Mouse (Mus musculus): ENCODE results near the gene Kcnh8. TPM values are rescaled to one million over a fixed set of nuclear protein-coding genes. Genes with fewer than 3 reads are reported as not detected.

Gene Kcnh8
- 1.9 and 3.2 TPM in 2 replicates for polyA plus RNA-seq (2014; fragmentation: Nextera tagmentation; extraction: Ambion mirVana)

DNA sequence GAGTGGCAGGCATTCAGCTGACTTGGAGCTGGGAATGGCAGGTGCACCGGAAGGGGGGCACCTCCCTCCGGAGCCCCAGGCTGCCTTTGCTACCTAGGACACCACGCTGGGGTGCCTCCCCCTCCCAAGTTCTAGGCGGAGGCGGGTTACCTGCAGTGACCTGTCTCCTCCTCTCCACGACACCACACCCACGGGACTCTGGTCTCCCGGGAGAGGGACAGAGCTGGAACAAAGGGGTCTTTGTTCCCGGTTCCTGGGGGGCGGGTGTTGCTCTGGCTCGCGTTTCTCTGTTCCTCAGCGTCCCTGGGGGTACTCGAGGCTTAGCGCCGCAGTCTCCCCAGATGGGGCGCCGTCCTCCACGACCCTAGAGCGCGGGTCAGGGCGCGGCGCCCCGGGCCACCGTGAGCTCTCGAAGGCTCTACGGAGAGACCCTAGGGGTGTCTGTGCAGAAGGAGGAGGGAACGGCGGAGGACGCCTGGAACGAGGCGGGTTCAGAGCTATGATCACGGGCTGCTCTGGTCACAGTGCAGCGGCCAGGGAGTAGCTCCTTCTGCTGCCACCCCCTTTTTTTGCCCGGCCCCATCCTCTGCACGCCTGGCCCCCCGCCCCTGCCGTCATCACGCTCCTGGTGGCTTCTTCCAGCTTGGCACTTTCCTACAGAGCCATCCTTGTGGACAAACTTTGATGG, at the start of gene Kcnh8:
TSS of gene Kcnh8 (plus strand) at position 617 of the 688 bp plus-strand sequence.
- peak; percentile 52 for ATAC-seq (ENCODE audit: insufficient read depth, low FRiP score, low TSS enrichment)
- H3K4me1 ChIP-seq (ENCODE audit: control insufficient read depth, insufficient read depth, low read length): no peaks in the 10 kb centered on the region
- peaks cover 6% of the 10 kb centered on the region; the same call in 1 of the 2 replicates for H3K27me3 ChIP-seq (ENCODE audit: control insufficient read depth, insufficient read depth, low read length)
- peak within 1 kb of the TSS; percentile 90 for H3K4me2 ChIP-seq (ENCODE audit: low read depth)
- H3K4me3 ChIP-seq (ENCODE audit: low read depth, low read length): peak within 1 kb of the TSS; percentile 46
- peak within 1 kb of the TSS; percentile 67 for H3K27ac ChIP-seq (ENCODE audit: low read depth, low read length)
- no peaks in the 10 kb centered on the region for H3K36me3 ChIP-seq (ENCODE audit: control insufficient read depth, insufficient read depth, low read length)
- under 1% methylated on average over 33 of the region's 40 CpGs for WGBS
- peak within 1 kb of the TSS; percentile 64 for H3K9ac ChIP-seq (ENCODE audit: low read length)
- DNase-seq (ENCODE audit: low spot score): peak; percentile 63
- no peaks in the 10 kb centered on the region for H3K9me3 ChIP-seq (ENCODE audit: control insufficient read depth, low read length)

DNA sequence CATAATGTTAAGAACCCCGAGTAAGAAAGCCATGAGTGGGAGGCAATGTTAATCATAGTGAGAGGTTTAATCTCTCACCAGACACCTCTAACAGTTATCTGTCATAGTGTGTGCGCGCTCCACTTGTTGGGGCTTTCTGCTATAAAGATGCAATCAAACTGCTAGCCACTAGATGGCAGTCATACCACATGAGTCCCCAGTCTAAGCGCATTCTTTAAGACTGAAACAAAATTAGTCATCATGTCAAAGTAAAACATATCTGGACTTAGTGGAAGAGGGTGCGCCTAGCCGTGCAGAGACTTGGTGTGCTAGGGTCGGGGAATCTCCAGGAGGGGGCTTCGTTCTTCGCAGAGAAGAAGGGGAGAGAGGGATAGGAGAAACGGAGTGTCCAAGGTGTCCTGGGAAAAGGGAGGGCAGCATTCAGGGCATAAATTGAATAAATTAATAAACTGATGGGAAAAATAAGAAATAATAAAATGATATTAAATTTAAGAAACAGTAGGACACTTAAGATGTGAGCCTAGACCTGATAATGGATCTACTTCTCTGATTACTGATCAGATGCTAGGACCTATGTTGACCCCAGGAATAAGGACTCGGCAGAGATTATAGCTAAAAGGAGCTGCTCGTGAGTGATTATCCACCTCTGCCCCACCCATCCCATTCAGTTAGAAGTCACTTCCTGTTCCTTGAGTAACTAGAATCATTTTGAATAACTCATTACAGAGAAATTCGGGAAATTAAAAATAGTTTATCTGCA, 42.4 kb upstream of the Kcnh8 start:
- no peaks in the 10 kb centered on the region for H3K4me1 ChIP-seq (ENCODE audit: control insufficient read depth, insufficient read depth, low read length)
- no peaks in the 10 kb centered on the region for H3K36me3 ChIP-seq (ENCODE audit: control insufficient read depth, insufficient read depth, low read length)
- no peaks in the 10 kb centered on the region for H3K9me3 ChIP-seq (ENCODE audit: control insufficient read depth, low read length)
- H3K4me3 ChIP-seq (ENCODE audit: low read depth, low read length): no peak overlapping the region
- H3K4me2 ChIP-seq (ENCODE audit: low read depth): no peak overlapping the region
- H3K9ac ChIP-seq (ENCODE audit: low read length): no peak overlapping the region
- WGBS: 40% methylated on average over 13 of the region's 13 CpGs
- H3K27me3 ChIP-seq (ENCODE audit: control insufficient read depth, insufficient read depth, low read length): no peaks in the 10 kb centered on the region
- no peak overlapping the region for H3K27ac ChIP-seq (ENCODE audit: low read depth, low read length)
- DNase-seq (ENCODE audit: low spot score) (peak; percentile 60), ATAC-seq (ENCODE audit: insufficient read depth, low FRiP score, low TSS enrichment) (peak; percentile 76)

DNA sequence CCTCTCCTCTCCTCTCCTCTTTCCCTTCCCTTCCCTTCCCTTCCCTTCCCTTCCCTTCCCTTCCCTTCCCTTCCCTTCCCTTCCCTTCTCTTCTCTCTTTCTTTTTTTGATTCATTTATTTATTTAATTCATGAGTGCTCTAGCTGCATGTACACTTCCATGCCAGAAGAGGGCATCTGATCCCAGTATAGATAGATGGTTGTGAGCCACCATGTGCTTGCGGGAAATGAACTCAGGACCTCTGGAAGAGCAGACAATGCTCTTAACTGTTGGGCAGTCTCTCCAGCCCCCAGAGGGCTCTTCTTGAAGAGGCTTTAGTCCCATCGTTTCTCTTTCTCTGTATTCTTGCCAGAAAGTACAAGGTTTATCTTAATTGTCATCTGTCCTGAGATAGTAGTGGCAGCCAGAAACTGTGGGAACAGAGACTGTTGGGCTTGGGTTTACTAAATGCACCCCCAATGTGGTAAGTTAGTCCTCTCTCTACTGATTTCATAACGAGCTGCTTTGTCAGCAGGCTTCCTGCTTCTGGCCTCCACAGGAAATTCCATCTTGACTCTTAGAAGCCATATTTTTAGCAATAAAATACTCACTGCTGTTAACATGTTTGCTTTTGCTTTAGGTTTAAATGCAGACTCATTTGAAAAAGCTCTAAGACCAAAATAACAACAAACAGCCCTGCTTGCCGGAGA, 36.9 kb upstream of the Kcnh8 start:
- no peaks in the 10 kb centered on the region for H3K9me3 ChIP-seq (ENCODE audit: control insufficient read depth, low read length)
- DNase-seq (ENCODE audit: low spot score) (no peak), ATAC-seq (ENCODE audit: insufficient read depth, low FRiP score, low TSS enrichment) (no peak)
- no peak overlapping the region for H3K27ac ChIP-seq (ENCODE audit: low read depth, low read length)
- H3K4me1 ChIP-seq (ENCODE audit: control insufficient read depth, insufficient read depth, low read length): no peaks in the 10 kb centered on the region
- no peak overlapping the region for H3K4me3 ChIP-seq (ENCODE audit: low read depth, low read length)
- no peak overlapping the region for H3K4me2 ChIP-seq (ENCODE audit: low read depth)
- no peaks in the 10 kb centered on the region for H3K27me3 ChIP-seq (ENCODE audit: control insufficient read depth, insufficient read depth, low read length)
- no peak overlapping the region for H3K9ac ChIP-seq (ENCODE audit: low read length)
- no peaks in the 10 kb centered on the region for H3K36me3 ChIP-seq (ENCODE audit: control insufficient read depth, insufficient read depth, low read length)
- 61% methylated on average over 4 of the region's 4 CpGs for WGBS

DNA sequence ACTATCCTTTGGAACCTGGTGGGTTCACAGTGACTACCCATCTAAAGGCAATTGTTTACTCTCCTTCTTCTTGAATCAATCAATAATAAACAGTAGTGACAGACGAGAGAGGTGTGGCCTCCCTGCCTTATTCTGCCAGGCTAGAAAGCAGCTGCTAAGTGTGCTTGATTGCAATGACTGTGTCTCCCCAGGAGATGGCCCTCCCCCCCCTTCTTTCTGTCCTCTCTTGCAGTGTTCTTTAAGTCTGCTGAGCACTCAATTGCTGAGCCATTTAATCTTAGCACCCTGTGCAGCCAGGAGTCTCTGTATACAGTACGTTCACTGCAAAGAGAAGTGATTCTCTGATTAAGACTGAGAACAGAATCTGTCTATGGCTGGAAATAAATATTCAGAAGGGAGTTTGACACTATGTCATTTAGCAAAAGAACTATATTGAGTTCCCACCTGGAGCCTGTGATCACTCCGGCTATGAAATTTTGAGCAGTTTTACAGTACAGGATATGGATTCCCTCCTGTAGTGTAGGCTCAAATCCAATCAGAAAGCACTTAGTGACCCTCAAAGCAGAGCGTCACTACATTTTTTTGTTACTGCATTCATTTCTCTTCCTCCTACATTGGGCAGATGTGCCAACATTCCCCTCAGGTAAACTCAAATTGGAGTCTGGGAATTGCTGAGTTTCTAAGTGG, 32.8 kb upstream of the Kcnh8 start:
- no peak overlapping the region for H3K4me2 ChIP-seq (ENCODE audit: low read depth)
- H3K9me3 ChIP-seq (ENCODE audit: control insufficient read depth, low read length): no peaks in the 10 kb centered on the region
- DNase-seq (ENCODE audit: low spot score) (no peak), ATAC-seq (ENCODE audit: insufficient read depth, low FRiP score, low TSS enrichment) (peak; percentile 65)
- no peak overlapping the region for H3K27ac ChIP-seq (ENCODE audit: low read depth, low read length)
- no peaks in the 10 kb centered on the region for H3K27me3 ChIP-seq (ENCODE audit: control insufficient read depth, insufficient read depth, low read length)
- H3K9ac ChIP-seq (ENCODE audit: low read length): no peak overlapping the region
- no peak overlapping the region for H3K4me3 ChIP-seq (ENCODE audit: low read depth, low read length)
- H3K4me1 ChIP-seq (ENCODE audit: control insufficient read depth, insufficient read depth, low read length): no peaks in the 10 kb centered on the region
- 77% methylated on average over 4 of the region's 4 CpGs for WGBS
- H3K36me3 ChIP-seq (ENCODE audit: control insufficient read depth, insufficient read depth, low read length): no peaks in the 10 kb centered on the region

DNA sequence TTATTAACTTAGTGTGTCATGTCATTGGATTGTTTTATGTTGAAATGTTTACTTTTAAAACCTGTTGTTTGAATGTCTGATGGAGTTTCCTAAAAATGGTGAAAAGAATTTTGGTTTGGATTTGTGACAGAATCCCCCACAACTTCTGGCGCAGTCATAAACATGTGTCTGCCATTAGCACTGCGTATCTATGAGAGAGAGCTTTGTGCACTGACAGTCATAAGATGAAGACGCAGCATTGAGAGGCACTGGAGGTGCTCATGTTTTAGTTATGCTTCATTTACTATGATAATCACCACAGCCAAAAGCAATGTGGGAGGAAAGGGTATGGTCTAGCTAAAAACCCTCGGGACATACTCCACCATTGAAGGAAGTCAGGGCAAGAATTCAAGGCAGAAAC, 30.3 kb upstream of the Kcnh8 start:
- no peak for ATAC-seq (ENCODE audit: insufficient read depth, low FRiP score, low TSS enrichment)
- no peak overlapping the region for H3K4me3 ChIP-seq (ENCODE audit: low read depth, low read length)
- no peaks in the 10 kb centered on the region for H3K9me3 ChIP-seq (ENCODE audit: control insufficient read depth, low read length)
- no peak overlapping the region for H3K27ac ChIP-seq (ENCODE audit: low read depth, low read length)
- WGBS: 69% methylated on average over 4 of the region's 4 CpGs
- no peak overlapping the region for H3K4me2 ChIP-seq (ENCODE audit: low read depth)
- H3K4me1 ChIP-seq (ENCODE audit: control insufficient read depth, insufficient read depth, low read length): no peaks in the 10 kb centered on the region
- H3K36me3 ChIP-seq (ENCODE audit: control insufficient read depth, insufficient read depth, low read length): no peaks in the 10 kb centered on the region
- H3K27me3 ChIP-seq (ENCODE audit: control insufficient read depth, insufficient read depth, low read length): no peaks in the 10 kb centered on the region
- no peak overlapping the region for H3K9ac ChIP-seq (ENCODE audit: low read length)
- DNase-seq (ENCODE audit: low spot score): no peak

DNA sequence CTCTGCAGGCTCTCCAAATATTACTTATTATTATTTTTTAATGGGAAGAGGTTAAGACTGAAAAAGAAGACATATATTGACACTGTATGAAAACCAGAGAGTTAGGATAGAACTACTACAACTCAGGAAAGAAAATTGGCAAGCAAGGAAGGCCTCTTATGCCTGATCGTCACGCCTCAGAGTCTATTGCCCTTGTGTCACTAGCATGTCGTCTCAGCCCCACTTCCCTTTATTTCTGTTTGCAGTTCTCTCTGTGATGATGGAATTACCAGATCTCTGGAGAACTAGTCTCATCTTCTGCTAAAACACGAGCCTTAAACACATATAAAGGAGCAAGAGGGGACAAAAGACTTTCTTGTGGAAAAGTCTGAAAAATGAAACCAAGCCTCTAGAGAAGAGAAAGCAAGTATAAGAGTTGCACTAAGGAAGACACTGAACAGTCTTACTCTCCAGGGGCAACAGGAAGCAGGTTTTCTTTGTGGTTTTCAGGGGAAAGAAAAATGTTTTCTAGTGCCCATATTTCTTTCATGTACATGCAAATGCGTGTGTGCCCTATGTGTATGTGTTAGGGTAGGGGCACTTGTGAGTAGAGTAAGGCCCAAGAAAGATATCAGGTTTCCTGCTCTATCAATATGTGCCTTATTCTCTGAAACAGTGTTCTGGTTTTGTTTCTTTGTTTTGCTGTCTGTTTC, 10.9 kb upstream of the Kcnh8 start:
- Histone ChIP-seq H3K9ac (ENCODE audit: low read length) (no peak overlapping the region), H3K36me3 (ENCODE audit: control insufficient read depth, insufficient read depth, low read length) (no peaks in the 10 kb centered on the region), H3K27ac (ENCODE audit: low read depth, low read length) (no peak overlapping the region), H3K4me1 (ENCODE audit: control insufficient read depth, insufficient read depth, low read length) (no peaks in the 10 kb centered on the region), H3K27me3 (ENCODE audit: control insufficient read depth, insufficient read depth, low read length) (no peaks in the 10 kb centered on the region), H3K4me2 (ENCODE audit: low read depth) (no peak overlapping the region), H3K9me3 (ENCODE audit: control insufficient read depth, low read length) (no peaks in the 10 kb centered on the region; the same call in 1 of the 2 replicates), H3K4me3 (ENCODE audit: low read depth, low read length) (no peak overlapping the region)
- 78% methylated on average over 5 of the region's 5 CpGs for WGBS
- DNase-seq (ENCODE audit: low spot score) (no peak), ATAC-seq (ENCODE audit: insufficient read depth, low FRiP score, low TSS enrichment) (no peak)

DNA sequence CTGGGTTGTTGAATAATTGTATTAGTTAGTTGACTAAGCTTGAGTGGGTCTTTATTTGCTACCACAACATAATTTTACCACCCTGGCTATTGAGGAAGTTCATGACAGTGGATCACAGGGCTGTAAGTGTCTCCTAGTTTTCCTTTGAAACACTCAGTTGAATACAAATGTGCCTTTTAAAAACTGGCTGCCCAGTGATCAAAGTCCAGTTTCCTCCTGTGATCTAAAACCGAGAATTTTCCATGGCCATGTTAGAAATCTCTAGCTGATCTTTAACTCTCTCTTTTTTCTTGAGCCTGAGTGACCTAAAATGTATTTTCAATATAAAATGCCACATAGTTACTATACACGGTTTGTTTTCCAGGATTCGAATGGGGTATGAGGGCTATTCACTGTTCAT, 3.4 kb upstream of the Kcnh8 start:
- Histone ChIP-seq H3K27me3 (ENCODE audit: control insufficient read depth, insufficient read depth, low read length) (peaks cover 6% of the 10 kb centered on the region; the same call in 1 of the 2 replicates), H3K4me1 (ENCODE audit: control insufficient read depth, insufficient read depth, low read length) (no peaks in the 10 kb centered on the region), H3K4me2 (ENCODE audit: low read depth) (no peak overlapping the region), H3K4me3 (ENCODE audit: low read depth, low read length) (no peak overlapping the region), H3K36me3 (ENCODE audit: control insufficient read depth, insufficient read depth, low read length) (no peaks in the 10 kb centered on the region), H3K9ac (ENCODE audit: low read length) (no peak overlapping the region), H3K27ac (ENCODE audit: low read depth, low read length) (no peak overlapping the region), H3K9me3 (ENCODE audit: control insufficient read depth, low read length) (no peaks in the 10 kb centered on the region)
- DNase-seq (ENCODE audit: low spot score): no peak
- no peak for ATAC-seq (ENCODE audit: insufficient read depth, low FRiP score, low TSS enrichment)
- WGBS: 79% methylated on average over 3 of the region's 3 CpGs

DNA sequence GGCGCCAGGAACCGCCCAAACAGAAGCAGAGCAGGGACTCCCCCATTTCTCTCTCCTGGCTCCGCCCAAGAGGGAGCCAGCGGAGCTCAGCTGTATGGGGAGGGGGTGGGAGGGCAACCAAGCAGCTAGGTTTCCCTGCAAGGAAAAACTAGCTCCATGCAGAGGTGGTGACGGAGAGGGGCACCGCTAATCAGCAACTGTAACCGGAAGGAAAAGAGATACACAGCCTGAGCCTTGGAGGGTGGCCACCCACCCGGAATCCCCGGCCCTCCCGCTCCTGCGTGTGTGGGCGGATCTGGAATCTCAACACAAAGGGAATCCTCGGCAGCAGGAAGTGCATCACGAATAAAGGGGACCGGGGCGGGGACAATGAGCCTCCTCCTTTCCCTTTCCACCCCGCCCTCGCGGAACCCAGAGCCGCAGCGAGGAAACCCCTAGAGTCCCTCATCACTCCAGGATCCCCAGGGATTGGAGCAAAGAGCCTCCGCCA, 1.6 kb upstream of the Kcnh8 start:
- peak; percentile 87 for DNase-seq (ENCODE audit: low spot score)
- 0% methylated on average over 21 of the region's 22 CpGs for WGBS
- Histone ChIP-seq H3K4me3 (ENCODE audit: low read depth, low read length) (peak overlapping the region; percentile 46), H3K4me2 (ENCODE audit: low read depth) (peak overlapping the region; percentile 90), H3K4me1 (ENCODE audit: control insufficient read depth, insufficient read depth, low read length) (no peaks in the 10 kb centered on the region), H3K27me3 (ENCODE audit: control insufficient read depth, insufficient read depth, low read length) (peaks cover 6% of the 10 kb centered on the region; the same call in 1 of the 2 replicates), H3K9me3 (ENCODE audit: control insufficient read depth, low read length) (no peaks in the 10 kb centered on the region), H3K27ac (ENCODE audit: low read depth, low read length) (peak overlapping the region; percentile 80), H3K36me3 (ENCODE audit: control insufficient read depth, insufficient read depth, low read length) (no peaks in the 10 kb centered on the region), H3K9ac (ENCODE audit: low read length) (peak overlapping the region; percentile 65)
- peak; percentile 96 for ATAC-seq (ENCODE audit: insufficient read depth, low FRiP score, low TSS enrichment)
